Mouse (Mus musculus): Measurements from ENCODE around the gene Clcn1. TPM values are rescaled to one million over a fixed set of nuclear protein-coding genes. Genes with fewer than 3 reads are reported as not detected.

Clcn1 gene
- 0.31 and 0.71 TPM in 2 replicates for polyA plus RNA-seq (2015; fragmentation: Nextera tagmentation; extraction: Ambion mirVana)

GRCm38 (mm10) chr6:42286448-42286847 is at the start of gene Clcn1:
TSS of gene Clcn1 (plus strand) at chr6:42286685.

GRCm38 (mm10) chr6:42245711-42246353 is 40.7 kb upstream of the Clcn1 start, which contains the start of gene Gstk1:
TSS of gene Gstk1 (plus strand) at chr6:42245935.

GRCm38 (mm10) chr6:42261524-42262170 is 24.8 kb upstream of the Clcn1 start, which contains the start of gene Tmem139:
TSS of gene Tmem139 (plus strand) at chr6:42261970.

GRCm38 (mm10) chr6:42264626-42265312 is 21.7 kb upstream of the Clcn1 start, which contains the start of gene Casp2:
TSS of gene Casp2 (plus strand) at chr6:42264985.

GRCm38 (mm10) chr6:42324482-42325267 is 38.2 kb downstream of the Clcn1 start, which contains the start of gene Fam131b:
TSS of gene Fam131b (minus strand) at chr6:42324643.

GRCm38 (mm10) chr6:42349426-42350020 is 63.0 kb downstream of the Clcn1 start, which contains the start of gene Zyx:
TSS of gene Zyx (plus strand) at chr6:42349630.

Other genes with a start within 250 kb of the Clcn1 start
- not detected in 2 replicates for gene Sva, start 248.3 kb upstream of the Clcn1 start, polyA plus RNA-seq (2015; fragmentation: Nextera tagmentation; extraction: Ambion mirVana)
- not detected in 2 replicates for gene Tas2r139, start 145.7 kb upstream of the Clcn1 start, polyA plus RNA-seq (2015; fragmentation: Nextera tagmentation; extraction: Ambion mirVana)
- gene Tas2r144, start 71.4 kb upstream of the Clcn1 start, polyA plus RNA-seq (2015; fragmentation: Nextera tagmentation; extraction: Ambion mirVana): not detected in 2 replicates
- 21.2 and 23.7 TPM in 2 replicates for gene Gstk1, start 40.8 kb upstream of the Clcn1 start, polyA plus RNA-seq (2015; fragmentation: Nextera tagmentation; extraction: Ambion mirVana)
- not detected in 2 replicates for gene Tmem139, start 24.7 kb upstream of the Clcn1 start, polyA plus RNA-seq (2015; fragmentation: Nextera tagmentation; extraction: Ambion mirVana)
- 13.0 and 13.9 TPM in 2 replicates for gene Casp2, start 21.7 kb upstream of the Clcn1 start, polyA plus RNA-seq (2015; fragmentation: Nextera tagmentation; extraction: Ambion mirVana)
- gene Fam131b, start 38.0 kb downstream of the Clcn1 start, polyA plus RNA-seq (2015; fragmentation: Nextera tagmentation; extraction: Ambion mirVana): 6.6 and 7.7 TPM in 2 replicates
- 60.1 and 68.6 TPM in 2 replicates for gene Zyx, start 62.9 kb downstream of the Clcn1 start, polyA plus RNA-seq (2015; fragmentation: Nextera tagmentation; extraction: Ambion mirVana)
- gene Epha1, start 86.6 kb downstream of the Clcn1 start, polyA plus RNA-seq (2015; fragmentation: Nextera tagmentation; extraction: Ambion mirVana): 0.40 and 0.52 TPM in 2 replicates
- not detected in 2 replicates for gene Tas2r143, start 113.6 kb downstream of the Clcn1 start, polyA plus RNA-seq (2015; fragmentation: Nextera tagmentation; extraction: Ambion mirVana)
- gene Tas2r135, start 118.7 kb downstream of the Clcn1 start, polyA plus RNA-seq (2015; fragmentation: Nextera tagmentation; extraction: Ambion mirVana): not detected in 2 replicates
- not detected in 2 replicates for gene Tas2r126, start 147.8 kb downstream of the Clcn1 start, polyA plus RNA-seq (2015; fragmentation: Nextera tagmentation; extraction: Ambion mirVana)
- not detected in 2 replicates for gene Olfr458, start 178.5 kb downstream of the Clcn1 start, polyA plus RNA-seq (2015; fragmentation: Nextera tagmentation; extraction: Ambion mirVana)
- not detected in 2 replicates for gene Olfr457, start 189.7 kb downstream of the Clcn1 start, polyA plus RNA-seq (2015; fragmentation: Nextera tagmentation; extraction: Ambion mirVana)
- not detected in 2 replicates for gene Olfr456, start 200.5 kb downstream of the Clcn1 start, polyA plus RNA-seq (2015; fragmentation: Nextera tagmentation; extraction: Ambion mirVana)

Data from neural tube, postnatal 0 days (tissue).